In genomic region chr8:45629066-45629430, GRCm38 (mm10) we compare ENCODE assay signal across 9 mouse cellular contexts.
DNase-seq lines count a peak whose midpoint lies in the region; ATAC-seq and TF ChIP-seq lines count a peak whose summit lies in the region.
"Had no signal": no experiment of that assay in that cellular context is flagged by ENCODE, and none has a peak within 500 bp of the region (broad histone marks: within the 10 kb centered on the region; RNA-seq: fewer than 3 reads in every experiment).

No protein-coding gene starts in this region.

- no peak for ATAC-seq in liver, embryonic 16.5 days (ENCODE audit: low read depth)

- peak; percentile 5 for DNase-seq in embryo, embryonic 10 days (ENCODE audit: low spot score)
- no peak for DNase-seq in embryo, embryonic 11 days
- DNase-seq in spleen, adult 2 months (ENCODE audit: low read depth in 1 of 2, low spot score in 2 of 2), result no peak
- no peak for DNase-seq in spleen, postnatal 10 days (ENCODE audit: low spot score in 2 of 2)
- no peak for DNase-seq in thymus, postnatal 14 days
- no peak for DNase-seq in ovary, postnatal 14 days (ENCODE audit: low spot score)
- DNase-seq in thymus, postnatal 10 days (ENCODE audit: low spot score in 2 of 2), result no peak
- DNase-seq: gastrocnemius, adult 2 months had no signal

- no peaks in the 10 kb centered on the region for H3K36me3 ChIP-seq in spleen, adult 2 months (ENCODE audit: control insufficient read depth, insufficient read depth, low read length)
- no peaks in the 10 kb centered on the region for H3K36me3 ChIP-seq in liver, embryonic 16.5 days (ENCODE audit: control insufficient read depth, insufficient read depth)

- H3K4me2 ChIP-seq in liver, embryonic 16.5 days (ENCODE audit: low read depth, low read length), result peak overlapping the region; percentile 33

- TF ChIP-seq CTCF in spleen, adult 2 months (IDR thresholded peaks at IDR 0.05; ENCODE audit: extremely low read depth, insufficient read depth, insufficient read length, insufficient replicate concordance), result no peak

- WGBS in spleen, adult 2 months, result 87% methylated on average over 8 of the region's 8 CpGs
- 65% methylated on average over 8 of the region's 8 CpGs for WGBS in liver, embryonic 16.5 days (ENCODE audit: insufficient replicate concordance)

- peak overlapping the region; percentile 38 for H3K4me3 ChIP-seq in spleen, adult 2 months (ENCODE audit: extremely low read depth, insufficient read depth, insufficient read length)
- H3K4me3 ChIP-seq in liver, embryonic 16.5 days (ENCODE audit: low read depth, low read length), result peak overlapping the region; percentile 45
- H3K4me3 ChIP-seq: gastrocnemius, adult 2 months had no signal

- no peak for TF ChIP-seq POLR2A in spleen, adult 2 months (IDR thresholded peaks at IDR 0.05; ENCODE audit: low read depth, low read length)

- no peaks in the 10 kb centered on the region for H3K27me3 ChIP-seq in spleen, adult 2 months (ENCODE audit: control insufficient read depth, insufficient read depth, low read length)
- no peaks in the 10 kb centered on the region for H3K27me3 ChIP-seq in liver, embryonic 16.5 days (ENCODE audit: control insufficient read depth, insufficient read depth, low read depth, low read length)

- no peaks in the 10 kb centered on the region for H3K4me1 ChIP-seq in spleen, adult 2 months (ENCODE audit: control insufficient read depth, insufficient read depth, insufficient read length)
- no peaks in the 10 kb centered on the region; the same call in 1 of the 2 replicates for H3K4me1 ChIP-seq in liver, embryonic 16.5 days (ENCODE audit: control insufficient read depth, low read depth, low read length)

- H3K27ac ChIP-seq in spleen, adult 2 months (ENCODE audit: insufficient read depth, low read length), result no peak overlapping the region
- no peak overlapping the region for H3K27ac ChIP-seq in liver, embryonic 16.5 days (ENCODE audit: low read length)
- H3K27ac ChIP-seq: gastrocnemius, adult 2 months had no signal

- no peak overlapping the region for H3K9ac ChIP-seq in liver, embryonic 16.5 days (ENCODE audit: low read depth, low read length)

- H3K9me3 ChIP-seq in liver, embryonic 16.5 days (replicated peaks; ENCODE audit: control insufficient read depth, low read length), result no peaks in the 10 kb centered on the region
